Comparison of ENCODE assay signal across 18 mouse cellular contexts in the genomic region with DNA sequence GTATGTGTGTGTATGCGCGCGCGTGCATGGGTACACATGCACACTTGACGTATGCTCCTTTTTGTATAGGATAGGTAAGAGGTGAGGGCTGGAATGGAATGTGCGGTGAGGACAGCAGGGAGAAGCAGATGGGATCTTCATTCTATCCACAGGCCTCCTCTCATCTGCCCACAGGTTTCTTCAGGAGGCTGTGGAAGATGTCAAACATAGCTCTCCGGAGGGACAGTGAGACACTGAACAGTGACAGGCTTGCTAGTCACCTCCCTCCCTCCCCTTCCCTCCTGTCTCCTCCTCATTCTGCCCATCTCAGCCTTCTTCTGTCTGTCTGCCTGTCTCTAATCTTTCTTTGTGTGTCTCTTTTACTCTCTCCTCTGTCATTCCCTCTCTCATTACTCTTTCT.
"Had no signal": no experiment of that assay in that cellular context is flagged by ENCODE, and none has a peak within 500 bp of the region (broad histone marks: within the 10 kb centered on the region; RNA-seq: fewer than 3 reads in every experiment).

No protein-coding gene starts in this region.

- H3K4me3 ChIP-seq: layer of hippocampus, adult 2 months; liver, embryonic 13.5 days; midbrain, embryonic 13.5 days; neural tube, embryonic 12.5 days; neural tube, embryonic 15.5 days; stomach, embryonic 15.5 days had no signal

- DNase-seq: kidney, adult 2 months; kidney, postnatal 25 days; layer of hippocampus, adult 9-11 months; liver, embryonic 13.5 days; lung, adult 2 months; lung, postnatal 14 days; right cerebral cortex, postnatal 14 days; spleen, adult 18-20 months; thymus, adult 18-20 months; thymus, postnatal 36 days had no signal

- H3K9me3 ChIP-seq: liver, embryonic 13.5 days; midbrain, embryonic 13.5 days; neural tube, embryonic 12.5 days; neural tube, embryonic 15.5 days; stomach, embryonic 15.5 days had no signal

- H3K9ac ChIP-seq: liver, embryonic 13.5 days; midbrain, embryonic 13.5 days; neural tube, embryonic 12.5 days; neural tube, embryonic 15.5 days; stomach, embryonic 15.5 days had no signal

- H3K4me1 ChIP-seq: liver, embryonic 13.5 days; midbrain, embryonic 13.5 days; neural tube, embryonic 12.5 days; neural tube, embryonic 15.5 days; stomach, embryonic 15.5 days had no signal

- H3K27me3 ChIP-seq: liver, embryonic 13.5 days; midbrain, embryonic 13.5 days; neural tube, embryonic 12.5 days; neural tube, embryonic 15.5 days; stomach, embryonic 15.5 days had no signal

- H3K36me3 ChIP-seq: liver, embryonic 13.5 days; midbrain, embryonic 13.5 days; neural tube, embryonic 12.5 days; neural tube, embryonic 15.5 days; stomach, embryonic 15.5 days had no signal

- ATAC-seq: intestine, postnatal 0 days; midbrain, embryonic 13.5 days had no signal

- H3K4me2 ChIP-seq: liver, embryonic 13.5 days; midbrain, embryonic 13.5 days; neural tube, embryonic 12.5 days; neural tube, embryonic 15.5 days; stomach, embryonic 15.5 days had no signal

- H3K27ac ChIP-seq: kidney, postnatal 0 days; layer of hippocampus, adult 2 months; liver, embryonic 13.5 days; macrophage; midbrain, embryonic 13.5 days; neural tube, embryonic 12.5 days; neural tube, embryonic 15.5 days; stomach, embryonic 15.5 days had no signal
